Comparison of ENCODE assay signal across 24 mouse cellular contexts in genomic region chr14:103075166-103075565, GRCm38 (mm10). TPM values are rescaled to one million over a fixed set of nuclear protein-coding genes. Genes with fewer than 3 reads are reported as not detected.
DNase-seq lines count a peak whose midpoint lies in the region; ATAC-seq and TF ChIP-seq lines count a peak whose summit lies in the region.
"Had no signal": no experiment of that assay in that cellular context is flagged by ENCODE, and none has a peak within 500 bp of the region (broad histone marks: within the 10 kb centered on the region; RNA-seq: fewer than 3 reads in every experiment).

No protein-coding gene starts in this region.

- no peaks in the 10 kb centered on the region for H3K79me2 ChIP-seq in myocyte (ENCODE audit: control insufficient read depth, insufficient read depth)

- H3K4me1 ChIP-seq in hindbrain, embryonic 12.5 days: peaks cover 6% of the 10 kb centered on the region
- H3K4me1 ChIP-seq in hindbrain, postnatal 0 days (ENCODE audit: insufficient read depth, low read length): no peaks in the 10 kb centered on the region
- 0 out of 2 replicates have a peak, but pooled peaks cover 4% of the 10 kb centered on the region for H3K4me1 ChIP-seq in midbrain, embryonic 11.5 days (ENCODE audit: control insufficient read depth, insufficient read depth, low read length)
- H3K4me1 ChIP-seq in midbrain, embryonic 16.5 days (ENCODE audit: control insufficient read depth, insufficient read depth, low read length): peaks cover 7% of the 10 kb centered on the region

- H3K27ac ChIP-seq in hindbrain, embryonic 12.5 days: no peak overlapping the region
- no peak overlapping the region for H3K27ac ChIP-seq in hindbrain, postnatal 0 days
- no peak overlapping the region for H3K27ac ChIP-seq in midbrain, embryonic 11.5 days (ENCODE audit: low read depth, low read length)
- H3K27ac ChIP-seq in midbrain, embryonic 16.5 days (ENCODE audit: low read length): no peak overlapping the region
- H3K27ac ChIP-seq: embryonic facial prominence, embryonic 10.5 days; embryonic facial prominence, embryonic 12.5 days; forebrain, embryonic 13.5 days; forebrain, embryonic 15.5 days had no signal

- no peaks in the 10 kb centered on the region for H3K27me3 ChIP-seq in hindbrain, embryonic 12.5 days
- no peaks in the 10 kb centered on the region for H3K27me3 ChIP-seq in hindbrain, postnatal 0 days (ENCODE audit: insufficient read depth, low read length)
- H3K27me3 ChIP-seq in midbrain, embryonic 11.5 days (ENCODE audit: control insufficient read depth, insufficient read depth, low read length): no peaks in the 10 kb centered on the region
- H3K27me3 ChIP-seq in midbrain, embryonic 16.5 days (ENCODE audit: control insufficient read depth, insufficient read depth, low read depth, low read length): no peaks in the 10 kb centered on the region
- no peaks in the 10 kb centered on the region for H3K27me3 ChIP-seq in myocyte (ENCODE audit: control insufficient read depth, insufficient read depth, insufficient read length)
- H3K27me3 ChIP-seq: embryonic facial prominence, embryonic 12.5 days; forebrain, embryonic 13.5 days; forebrain, embryonic 15.5 days had no signal

- 72% methylated on average over 7 of the region's 7 CpGs for WGBS in hindbrain, embryonic 12.5 days
- 71% methylated on average over 7 of the region's 7 CpGs for WGBS in hindbrain, postnatal 0 days
- WGBS in midbrain, embryonic 11.5 days: 73% methylated on average over 7 of the region's 7 CpGs
- 66% methylated on average over 7 of the region's 7 CpGs for WGBS in midbrain, embryonic 16.5 days

- no peak overlapping the region for H3K4me3 ChIP-seq in hindbrain, embryonic 12.5 days
- H3K4me3 ChIP-seq in hindbrain, postnatal 0 days (ENCODE audit: low read length): no peak overlapping the region
- H3K4me3 ChIP-seq in midbrain, embryonic 11.5 days (ENCODE audit: low read depth, low read length): no peak overlapping the region
- H3K4me3 ChIP-seq in midbrain, embryonic 16.5 days (ENCODE audit: low read depth, low read length): no peak overlapping the region
- no peak overlapping the region for H3K4me3 ChIP-seq in myocyte
- H3K4me3 ChIP-seq: embryonic facial prominence, embryonic 10.5 days; embryonic facial prominence, embryonic 12.5 days; forebrain, embryonic 13.5 days; forebrain, embryonic 15.5 days had no signal

- TF ChIP-seq POLR2A in myocyte (IDR thresholded peaks at IDR 0.05; ENCODE audit: insufficient read length, low read depth): no peak

- H3K36me3 ChIP-seq in hindbrain, embryonic 12.5 days: peaks cover 38% of the 10 kb centered on the region
- H3K36me3 ChIP-seq in hindbrain, postnatal 0 days (ENCODE audit: insufficient read depth, low read length): peaks cover 4% of the 10 kb centered on the region; the same call in 1 of the 2 replicates
- H3K36me3 ChIP-seq in midbrain, embryonic 11.5 days (ENCODE audit: control insufficient read depth, insufficient read depth, low read length): peaks cover 5% of the 10 kb centered on the region; the same call in 1 of the 2 replicates
- peaks cover 7% of the 10 kb centered on the region; the same call in 1 of the 2 replicates for H3K36me3 ChIP-seq in midbrain, embryonic 16.5 days (ENCODE audit: control insufficient read depth, insufficient read depth, low read length)
- peaks cover 43% of the 10 kb centered on the region for H3K36me3 ChIP-seq in myocyte (ENCODE audit: control insufficient read depth, insufficient read depth)

- no peak for ATAC-seq in hindbrain, embryonic 12.5 days (ENCODE audit: low FRiP score)
- no peak for ATAC-seq in hindbrain, postnatal 0 days
- ATAC-seq in midbrain, embryonic 11.5 days (ENCODE audit: low FRiP score): no peak
- no peak for ATAC-seq in midbrain, embryonic 16.5 days
- ATAC-seq: activated CD4-positive, CD25-positive, alpha-beta regulatory T cell, adult 4 months; forebrain, embryonic 13.5 days; forebrain, embryonic 15.5 days had no signal

- TF ChIP-seq CTCF in hindbrain, postnatal 0 days (IDR thresholded peaks at IDR 0.05; ENCODE audit: low read depth): no peak

- no peak for DNase-seq in hindbrain, postnatal 0 days (ENCODE audit: low spot score)
- DNase-seq in midbrain, embryonic 11.5 days (ENCODE audit: low spot score, missing footprints): peak; percentile 73
- no peak for DNase-seq in ovary, postnatal 36 days (ENCODE audit: low spot score)
- DNase-seq: adrenal gland, adult 8-10 months; adrenal gland, postnatal 14 days; adrenal gland, postnatal 36 days; cerebellum, adult 11-12 months; cerebellum, adult 2 months; cerebellum, adult 9-10 months; cerebellum, postnatal 10 days; cerebellum, postnatal 25 days had no signal

- H3K9ac ChIP-seq in hindbrain, embryonic 12.5 days: peak overlapping the region; percentile 38; the same call in 1 of the 2 replicates
- H3K9ac ChIP-seq in hindbrain, postnatal 0 days (replicated peaks; ENCODE audit: low read length): no peak overlapping the region
- H3K9ac ChIP-seq in midbrain, embryonic 11.5 days (ENCODE audit: low read length): no peak overlapping the region
- H3K9ac ChIP-seq in midbrain, embryonic 16.5 days (ENCODE audit: low read depth, low read length): no peak overlapping the region
- H3K9ac ChIP-seq: embryonic facial prominence, embryonic 12.5 days; forebrain, embryonic 13.5 days; forebrain, embryonic 15.5 days had no signal

- no peaks in the 10 kb centered on the region for H3K9me3 ChIP-seq in hindbrain, embryonic 12.5 days (replicated peaks)
- H3K9me3 ChIP-seq in hindbrain, postnatal 0 days (ENCODE audit: low read length): no peaks in the 10 kb centered on the region
- H3K9me3 ChIP-seq in midbrain, embryonic 11.5 days (ENCODE audit: control insufficient read depth, low read length): no peaks in the 10 kb centered on the region
- no peaks in the 10 kb centered on the region for H3K9me3 ChIP-seq in midbrain, embryonic 16.5 days (replicated peaks; ENCODE audit: control insufficient read depth, low read length, poor library complexity, severe bottlenecking)
- H3K9me3 ChIP-seq: embryonic facial prominence, embryonic 10.5 days; embryonic facial prominence, embryonic 12.5 days; forebrain, embryonic 13.5 days; forebrain, embryonic 15.5 days had no signal

- H3ac ChIP-seq in myocyte (ENCODE audit: control insufficient read depth, insufficient read length): no peak overlapping the region

- no peak overlapping the region for H3K4me2 ChIP-seq in hindbrain, embryonic 12.5 days (replicated peaks)
- H3K4me2 ChIP-seq in hindbrain, postnatal 0 days (ENCODE audit: low read depth, low read length): no peak overlapping the region
- no peak overlapping the region for H3K4me2 ChIP-seq in midbrain, embryonic 11.5 days
- no peak overlapping the region for H3K4me2 ChIP-seq in midbrain, embryonic 16.5 days (ENCODE audit: low read length)
- H3K4me2 ChIP-seq in myocyte (ENCODE audit: low read depth): no peak overlapping the region
- H3K4me2 ChIP-seq: embryonic facial prominence, embryonic 12.5 days; forebrain, embryonic 13.5 days; forebrain, embryonic 15.5 days had no signal

TF ChIP-seq in myocyte, 11 proteins besides CTCF, POLR2A, EP300 and RAD21:
- TF ChIP-seq CEBPB (IDR thresholded peaks at IDR 0.05; ENCODE audit: insufficient read depth, poor library complexity, severe bottlenecking) (no peak), TCF12 (IDR thresholded peaks at IDR 0.05; ENCODE audit: insufficient read depth, poor library complexity, severe bottlenecking) (no peak), MAX (IDR thresholded peaks at IDR 0.05; ENCODE audit: low read depth) (no peak), POLR2AphosphoS2 (IDR thresholded peaks at IDR 0.05; ENCODE audit: insufficient read length, low read depth) (peak; percentile 52), TCF3 (IDR thresholded peaks at IDR 0.05; ENCODE audit: insufficient read length, low read depth) (no peak), MYOG (IDR thresholded peaks at IDR 0.05; ENCODE audit: control insufficient read depth in 1 of 3, insufficient read depth in 1 of 3, insufficient read length in 2 of 3, low read depth in 2 of 3) (no peak)

RNA-seq across cellular contexts. Expression of gene Cln5, which starts 5.2 kb away (rescaled TPM):
- polyA plus RNA-seq in hindbrain, embryonic 12.5 days (2016; fragmentation: Nextera tagmentation; extraction: Ambion mirVana): 23.0 and 25.2 TPM in 2 replicates
- total RNA-seq in hindbrain, postnatal 0 days (2014; rRNA removed): 11.8 and 14.9 TPM in 2 replicates
- polyA plus RNA-seq in hindbrain, postnatal 0 days (2015; fragmentation: Nextera tagmentation; extraction: Ambion mirVana): 14.0 and 14.5 TPM in 2 replicates
- polyA plus RNA-seq in midbrain, embryonic 11.5 days (2014; fragmentation: Nextera tagmentation; extraction: Ambion mirVana): 27.1 and 30.4 TPM in 2 replicates
- 10.7 and 11.1 TPM in 2 replicates for polyA plus RNA-seq in midbrain, embryonic 16.5 days (2015; fragmentation: Nextera tagmentation; extraction: Ambion mirVana)
- 20.6 TPM for polyA plus RNA-seq in myocyte (2012; fragmentation: generic; extraction: Trizol)

RNA-seq across cellular contexts. Expression of gene Fbxl3, which starts 24.2 kb away (rescaled TPM):
- polyA plus RNA-seq in hindbrain, embryonic 12.5 days (2016; fragmentation: Nextera tagmentation; extraction: Ambion mirVana): 32.4 and 34.5 TPM in 2 replicates
- total RNA-seq in hindbrain, postnatal 0 days (2014; rRNA removed): 53.7 and 61.6 TPM in 2 replicates
- polyA plus RNA-seq in hindbrain, postnatal 0 days (2015; fragmentation: Nextera tagmentation; extraction: Ambion mirVana): 26.7 and 27.4 TPM in 2 replicates
- polyA plus RNA-seq in midbrain, embryonic 11.5 days (2014; fragmentation: Nextera tagmentation; extraction: Ambion mirVana): 26.5 and 27.3 TPM in 2 replicates
- 22.1 and 23.2 TPM in 2 replicates for polyA plus RNA-seq in midbrain, embryonic 16.5 days (2015; fragmentation: Nextera tagmentation; extraction: Ambion mirVana)
- polyA plus RNA-seq in myocyte (2012; fragmentation: generic; extraction: Trizol): 10.4 TPM

RNA-seq across cellular contexts. Expression of gene Acod1, which starts 28.4 kb away (rescaled TPM):
- not detected in 2 replicates for polyA plus RNA-seq in hindbrain, embryonic 12.5 days (2016; fragmentation: Nextera tagmentation; extraction: Ambion mirVana)
- total RNA-seq in hindbrain, postnatal 0 days (2014; rRNA removed): not detected in 2 replicates
- polyA plus RNA-seq in hindbrain, postnatal 0 days (2015; fragmentation: Nextera tagmentation; extraction: Ambion mirVana): not detected in 2 replicates
- not detected in 2 replicates for polyA plus RNA-seq in midbrain, embryonic 11.5 days (2014; fragmentation: Nextera tagmentation; extraction: Ambion mirVana)
- polyA plus RNA-seq in midbrain, embryonic 16.5 days (2015; fragmentation: Nextera tagmentation; extraction: Ambion mirVana): not detected in 2 replicates
- not detected for polyA plus RNA-seq in myocyte (2012; fragmentation: generic; extraction: Trizol)
- total RNA-seq: adrenal gland, adult 18-20 months; adrenal gland, postnatal 14 days; adrenal gland, postnatal 36 days; ES-E14; MEL had no signal
- polyA plus RNA-seq: activated CD4-positive, CD25-positive, alpha-beta regulatory T cell, adult 4 months; C2C12; embryonic facial prominence, embryonic 10.5 days; embryonic facial prominence, embryonic 12.5 days; forebrain, embryonic 11.5 days; forebrain, embryonic 13.5 days; forebrain, embryonic 15.5 days had no signal
